Mouse (Mus musculus) liver, embryonic 14.5 days (tissue): ENCODE measurements at regions not wholly inside any gene's neighbourhood (a gene's known extent, or its start where the extent isn't known, plus 50 kb on each side); places are given as distances from the start of the nearest gene placed in this dataset.

Experiments
- ATAC-seq: fragments of 200-750 bp; cut with Nextera tagmentation; 2 replicates; pipeline ENCODE4 v1.8.0; 2017; ENCODE audit warnings: moderate number of reproducible peaks, mild to moderate bottlenecking, moderate library complexity; ENCODE audit not compliant: insufficient read depth
- DNase-seq, 3 experiments: peaks; one replicate each; pipeline ENCODE4 v3.0.0-alpha.2; 2012 to 2013; ENCODE audit warnings: low read depth in 3 of 3, low spot score in 3 of 3
- H3K27ac ChIP-seq: fragments of 300-500 bp; sonication (generic); 2 replicates; pipeline ENCODE4 v1.5.1; 2014; ENCODE audit warnings: moderate library complexity, mild to moderate bottlenecking, control low read depth, inconsistent platforms
- H3K27me3 ChIP-seq: fragments of 300-500 bp; sonication (generic); 2 replicates; pipeline ENCODE4 v1.6.1; 2014; ENCODE audit warnings: mild to moderate bottlenecking, low read length, moderate library complexity; ENCODE audit not compliant: control insufficient read depth, insufficient read depth
- H3K36me3 ChIP-seq: fragments of 300-500 bp; sonication (generic); replicated peaks from 2 replicates; pipeline ENCODE4 v1.6.1; 2014; ENCODE audit warnings: low read depth; ENCODE audit not compliant: control insufficient read depth, insufficient read depth
- H3K4me1 ChIP-seq, 2 experiments: fragments of 200-500 bp in 1 of 2; fragments of 300-500 bp in 1 of 2; sonication (generic) in 1 of 2; replicated peaks; 2 replicates each; pipeline ENCODE4 v1.6.1; 2012 to 2014; ENCODE audit warnings: antibody characterized with exemption in 1 of 2, inconsistent platforms in 1 of 2, low read length in 1 of 2; ENCODE audit not compliant: control insufficient read depth in 2 of 2, insufficient read depth in 2 of 2
- H3K4me2 ChIP-seq: fragments of 300-500 bp; sonication (generic); 2 replicates; pipeline ENCODE4 v1.6.1; 2014; ENCODE audit warnings: low read depth, mild to moderate bottlenecking, control low read depth, moderate library complexity
- H3K4me3 ChIP-seq, 2 experiments: fragments of 200-500 bp in 1 of 2; fragments of 300-500 bp in 1 of 2; sonication (generic) in 1 of 2; 2 replicates each; pipeline ENCODE4 v1.5.1; 2012 to 2014; ENCODE audit warnings: low read depth in 2 of 2, low read length in 2 of 2, mild to moderate bottlenecking in 2 of 2, control low read depth in 1 of 2, inconsistent platforms in 1 of 2, moderate library complexity in 1 of 2; ENCODE audit not compliant: insufficient read depth in 1 of 2
- H3K9ac ChIP-seq: fragments of 300-500 bp; sonication (generic); replicated peaks from 2 replicates; pipeline ENCODE4 v1.6.1; 2014; ENCODE audit warnings: mild to moderate bottlenecking, control low read depth, moderate library complexity
- H3K9me3 ChIP-seq: fragments of 300-500 bp; sonication (generic); 2 replicates; pipeline ENCODE4 v1.6.1; 2016; ENCODE audit warnings: low read length, mixed read lengths; ENCODE audit not compliant: control insufficient read depth
- CTCF ChIP-seq: IDR thresholded peaks from 2 replicates; pipeline ENCODE4 v1.5.1; 2016; ENCODE audit warnings: antibody characterized with exemption, low read depth, control low read depth
- EP300 ChIP-seq: IDR thresholded peaks from 2 replicates; pipeline ENCODE4 v1.6.1; 2016; ENCODE audit warnings: antibody characterized with exemption, low read depth
- WGBS: fragments of 180-500 bp; shearing (Covaris S2); extraction: QIAGEN DNeasy Blood & Tissue Kit; methylation state at CpG from one replicate; pipeline ENCODE4 v1.1.7; 2014; ENCODE audit not compliant: insufficient replicate concordance; 5-methylcytosine and 5-hydroxymethylcytosine counted together

DNA sequence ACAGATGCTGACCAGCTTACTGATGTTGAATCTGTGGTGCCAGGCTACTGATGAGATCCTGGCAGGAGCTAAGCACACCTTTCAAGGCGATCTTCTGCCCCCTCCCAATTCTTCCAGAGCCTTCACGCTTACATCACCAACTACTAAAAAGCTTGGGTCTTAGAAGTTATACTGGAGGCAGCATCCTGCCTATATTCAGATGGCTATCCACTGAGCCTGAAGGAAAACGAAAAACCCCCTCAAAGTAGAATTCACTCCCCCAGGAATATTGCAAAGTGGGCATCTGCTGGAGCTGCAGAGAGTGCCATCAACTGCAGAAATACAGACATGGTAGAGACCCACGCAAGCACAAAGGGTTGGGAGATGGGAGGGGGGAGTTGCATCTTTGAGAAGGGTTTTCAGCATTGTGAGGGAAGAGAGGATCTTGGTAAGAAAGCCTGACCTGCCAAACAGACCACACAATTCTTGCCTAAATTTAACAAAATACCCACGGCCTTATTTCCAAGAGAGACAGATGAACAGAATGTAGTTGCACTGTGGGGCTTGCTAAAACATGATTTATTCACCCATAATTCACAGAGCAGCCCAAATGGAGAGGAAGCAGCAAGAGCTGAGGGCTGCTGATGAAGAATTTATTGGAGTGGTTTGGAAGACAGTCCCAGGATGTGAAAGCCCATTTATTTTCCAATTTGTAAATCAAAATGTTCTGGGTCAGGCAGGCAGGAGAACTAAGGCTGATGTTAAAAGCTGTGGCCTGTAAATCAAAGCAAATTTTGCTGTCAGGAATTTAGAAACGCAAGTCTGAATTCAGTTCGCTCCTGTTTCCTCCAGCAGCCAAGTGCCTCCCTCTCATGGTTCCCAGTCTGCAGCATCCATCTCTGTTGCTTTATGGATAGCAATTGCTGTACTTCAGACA, 98.8 kb downstream of the Pdcl3 start:
- TF ChIP-seq EP300 (no peak), CTCF (no peak)
- no peak overlapping the region for H3K4me2 ChIP-seq
- no peaks in the 10 kb centered on the region for H3K36me3 ChIP-seq
- 58% methylated on average over 7 of the region's 7 CpGs for WGBS
- H3K27me3 ChIP-seq: no peaks in the 10 kb centered on the region
- no peaks in the 10 kb centered on the region for H3K4me1 ChIP-seq
- DNase-seq: no peak
- H3K9ac ChIP-seq: no peak overlapping the region
- no peaks in the 10 kb centered on the region for H3K9me3 ChIP-seq
- ATAC-seq: no peak
- no peak overlapping the region for H3K4me3 ChIP-seq
- H3K27ac ChIP-seq: no peak overlapping the region

DNA sequence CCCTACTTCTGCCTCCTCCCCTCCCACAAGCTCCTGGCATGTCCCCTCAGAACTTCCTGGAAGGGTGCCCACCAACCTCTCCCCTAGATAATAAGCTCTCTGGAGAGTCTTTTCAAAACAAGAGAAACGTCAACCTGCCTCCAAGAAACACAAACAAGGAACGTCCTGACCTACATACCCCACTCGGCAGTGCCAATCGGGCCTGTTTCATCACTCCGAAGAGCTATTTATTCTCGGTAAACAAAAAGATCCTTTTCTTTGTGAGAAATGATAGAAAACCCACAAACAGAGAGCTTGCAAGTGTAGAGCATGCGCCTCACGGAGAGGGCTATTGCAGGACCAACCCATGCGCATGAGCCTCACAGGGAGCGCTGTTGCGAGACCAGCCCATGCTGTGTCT, 100.9 kb downstream of the Pdcl3 start:
- no peak for ATAC-seq
- Histone ChIP-seq H3K4me1 (no peaks in the 10 kb centered on the region), H3K9ac (no peak overlapping the region), H3K27ac (no peak overlapping the region), H3K4me2 (no peak overlapping the region), H3K27me3 (no peaks in the 10 kb centered on the region), H3K4me3 (no peak overlapping the region), H3K9me3 (no peaks in the 10 kb centered on the region), H3K36me3 (no peaks in the 10 kb centered on the region)
- WGBS: 74% methylated on average over 11 of the region's 11 CpGs
- TF ChIP-seq CTCF (no peak), EP300 (no peak)
- DNase-seq: no peak

DNA sequence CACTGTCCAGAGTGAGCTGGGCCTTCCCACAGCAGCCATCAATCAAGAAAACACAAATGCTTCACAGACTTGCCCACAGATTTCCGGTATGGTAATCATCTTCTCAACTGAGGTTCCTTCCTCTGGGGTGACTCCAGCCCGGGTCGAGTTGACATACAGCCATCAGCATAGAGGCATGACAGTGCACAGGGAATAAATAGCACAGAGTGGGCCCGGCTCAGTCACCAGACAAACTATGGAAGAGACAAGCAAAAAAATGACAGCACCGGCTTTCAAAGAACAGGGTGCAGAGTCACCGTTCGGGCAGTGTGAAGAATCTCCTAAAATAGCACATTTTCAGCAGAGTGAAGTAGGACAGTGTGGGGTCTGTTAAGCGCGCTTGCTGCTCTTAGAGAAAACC, 103.7 kb upstream of the Npas2 start:
- no peak overlapping the region for H3K4me2 ChIP-seq
- H3K9me3 ChIP-seq: no peaks in the 10 kb centered on the region
- no peak for TF ChIP-seq EP300
- no peak for TF ChIP-seq CTCF
- DNase-seq (no peak), ATAC-seq (no peak)
- H3K27me3 ChIP-seq: no peaks in the 10 kb centered on the region
- H3K4me3 ChIP-seq: no peak overlapping the region
- no peaks in the 10 kb centered on the region for H3K4me1 ChIP-seq
- H3K9ac ChIP-seq: no peak overlapping the region
- H3K27ac ChIP-seq: no peak overlapping the region
- no peaks in the 10 kb centered on the region for H3K36me3 ChIP-seq
- 22% methylated on average over 9 of the region's 9 CpGs for WGBS

DNA sequence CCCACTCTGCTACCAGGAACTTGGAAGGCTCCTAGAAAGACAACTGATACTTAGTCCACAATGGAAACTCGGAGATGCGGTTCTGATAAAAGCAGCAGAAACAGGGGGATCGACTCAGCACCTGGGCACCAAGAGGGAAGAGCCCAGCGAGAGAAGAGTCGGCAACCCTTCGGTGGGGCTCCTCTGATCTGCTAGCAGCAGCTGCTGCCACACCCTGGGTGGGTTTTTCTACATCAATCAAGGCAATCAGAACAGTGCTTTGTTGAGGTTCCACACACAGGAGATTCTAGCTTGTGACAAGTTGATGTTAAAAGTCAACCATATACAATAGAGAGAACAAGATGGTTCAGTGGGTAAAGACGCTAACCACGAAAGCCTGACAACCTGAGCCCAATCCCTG, 102.4 kb upstream of the Npas2 start:
- no peaks in the 10 kb centered on the region for H3K4me1 ChIP-seq
- H3K4me3 ChIP-seq: no peak overlapping the region
- no peaks in the 10 kb centered on the region for H3K9me3 ChIP-seq
- H3K27me3 ChIP-seq: no peaks in the 10 kb centered on the region
- WGBS: 69% methylated on average over 8 of the region's 8 CpGs
- H3K4me2 ChIP-seq: no peak overlapping the region
- no peak overlapping the region for H3K9ac ChIP-seq
- ATAC-seq: no peak
- no peak for DNase-seq
- no peaks in the 10 kb centered on the region for H3K36me3 ChIP-seq
- no peak overlapping the region for H3K27ac ChIP-seq
- TF ChIP-seq EP300: no peak
- TF ChIP-seq CTCF: no peak

DNA sequence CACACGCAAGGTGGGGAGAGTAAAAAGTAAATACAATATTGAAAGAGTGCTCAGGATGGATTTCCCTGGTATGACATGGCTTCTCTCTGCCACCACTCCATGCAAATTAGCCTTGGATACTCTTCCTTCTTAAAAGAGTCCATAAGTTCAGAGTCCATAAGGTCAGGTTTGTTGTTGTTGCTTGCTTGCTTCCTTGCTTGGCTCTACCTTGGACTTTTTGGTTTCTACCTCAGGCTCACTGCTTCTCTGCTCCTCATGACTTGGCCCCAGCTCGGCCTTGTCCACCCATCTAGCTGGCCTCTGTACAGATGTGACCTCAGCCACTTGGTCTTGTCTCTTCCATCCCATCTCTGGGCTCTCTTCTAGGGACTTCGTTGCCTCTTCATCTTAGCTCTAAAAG, 101.9 kb upstream of the Npas2 start:
- no peak overlapping the region for H3K4me2 ChIP-seq
- H3K4me1 ChIP-seq: no peaks in the 10 kb centered on the region
- no peak overlapping the region for H3K4me3 ChIP-seq
- 56% methylated on average over 3 of the region's 3 CpGs for WGBS
- H3K9ac ChIP-seq: no peak overlapping the region
- H3K27ac ChIP-seq: no peak overlapping the region
- no peaks in the 10 kb centered on the region for H3K36me3 ChIP-seq
- no peaks in the 10 kb centered on the region for H3K27me3 ChIP-seq
- no peaks in the 10 kb centered on the region for H3K9me3 ChIP-seq
- DNase-seq: no peak
- no peak for ATAC-seq
- TF ChIP-seq EP300 (no peak), CTCF (no peak)
